Mouse (Mus musculus): ENCODE data around the gene Dnah7c.
"Not testable (repeated sequence)": the region's sequence is repeated elsewhere in the genome, so short reads cannot be mapped to it uniquely, and the experiment has no call there.

The Dnah7c gene

GRCm38 (mm10) chr1:46733405-46734106, 308.2 kb downstream of the Dnah7c start:
- DNase-seq: not testable (repeated sequence)

GRCm38 (mm10) chr1:46734455-46734854, 309.1 kb downstream of the Dnah7c start:
- DNase-seq: not testable (repeated sequence)

- not testable (repeated sequence) for DNase-seq
Observed at GRCm38 (mm10) chr1:46764600-46764999, 339.2 kb downstream of the Dnah7c start.

GRCm38 (mm10) chr1:46769318-46769717, 343.9 kb downstream of the Dnah7c start:
- not testable (repeated sequence) for DNase-seq

- not testable (repeated sequence) for DNase-seq
Observed at GRCm38 (mm10) chr1:46770077-46770695, 344.8 kb downstream of the Dnah7c start.

GRCm38 (mm10) chr1:46782227-46782626, 356.8 kb downstream of the Dnah7c start:
- DNase-seq: not testable (repeated sequence)

- no peak for DNase-seq
Observed at GRCm38 (mm10) chr1:46805074-46805473, 379.7 kb downstream of the Dnah7c start.

GRCm38 (mm10) chr1:46808630-46809029, 383.2 kb downstream of the Dnah7c start:
- not testable (repeated sequence) for DNase-seq

- DNase-seq: no peak
Observed at GRCm38 (mm10) chr1:46817934-46818333, 392.5 kb downstream of the Dnah7c start.

GRCm38 (mm10) chr1:46822256-46822972, 397.0 kb downstream of the Dnah7c start:
- DNase-seq: no peak

GRCm38 (mm10) chr1:46830066-46830843, 404.9 kb downstream of the Dnah7c start:
- DNase-seq: no peak

GRCm38 (mm10) chr1:46831927-46832326, 406.5 kb downstream of the Dnah7c start:
- no peak for DNase-seq

- DNase-seq: no peak
Observed at GRCm38 (mm10) chr1:46843406-46843805, 418.0 kb downstream of the Dnah7c start.

- no peak for DNase-seq
Observed at GRCm38 (mm10) chr1:46844281-46844680, 418.9 kb downstream of the Dnah7c start.

- no peak for DNase-seq
Observed at GRCm38 (mm10) chr1:46845221-46845620, 419.8 kb downstream of the Dnah7c start.

GRCm38 (mm10) chr1:46849758-46850157, 424.4 kb downstream of the Dnah7c start:
- DNase-seq: peak; percentile 68 to 89

- no peak for DNase-seq
Observed at GRCm38 (mm10) chr1:46851586-46851985, 426.2 kb downstream of the Dnah7c start.

- DNase-seq: no peak
Observed at GRCm38 (mm10) chr1:46852216-46852599, 426.8 kb downstream of the Dnah7c start.

- peak; percentile 69 to 77 for DNase-seq
Observed at GRCm38 (mm10) chr1:46852600-46853272, 427.3 kb downstream of the Dnah7c start.

- DNase-seq: peak; percentile 95 to 96
Observed at GRCm38 (mm10) chr1:46853317-46854035, 428.1 kb downstream of the Dnah7c start.

Data from kidney, postnatal 36 days (tissue).